Mouse (Mus musculus) neural tube, embryonic 11.5 days (tissue): Measurements from ENCODE around the gene Tmem151b. TPM values are rescaled to one million over a fixed set of nuclear protein-coding genes. Genes with fewer than 3 reads are reported as not detected.

ENCODE experiments used
- ATAC-seq: fragments of 200-750 bp; cut with Nextera tagmentation; 2 replicates; pipeline ENCODE4 v1.8.0; 2017; ENCODE audit warnings: moderate number of reproducible peaks, mild to moderate bottlenecking, moderate TSS enrichment, moderate library complexity; ENCODE audit not compliant: insufficient read depth, low FRiP score, low TSS enrichment
- DNase-seq: peaks from one replicate; pipeline ENCODE4 v3.0.0-alpha.2; 2015; ENCODE audit warnings: low spot score
- H3K27ac ChIP-seq: fragments of 300-500 bp; sonication (generic); 2 replicates; pipeline ENCODE4 v1.5.1; 2014; ENCODE audit warnings: low read depth, mild to moderate bottlenecking, low read length
- H3K27me3 ChIP-seq: fragments of 300-500 bp; sonication (generic); 2 replicates; pipeline ENCODE4 v1.6.1; 2014; ENCODE audit warnings: mild to moderate bottlenecking, low read length, mixed read lengths; ENCODE audit not compliant: control insufficient read depth, insufficient read depth
- H3K36me3 ChIP-seq: fragments of 300-500 bp; sonication (generic); 2 replicates; pipeline ENCODE4 v1.6.1; 2014; ENCODE audit warnings: mild to moderate bottlenecking, low read length, moderate library complexity, mixed read lengths; ENCODE audit not compliant: control insufficient read depth, insufficient read depth
- H3K4me1 ChIP-seq: fragments of 300-500 bp; sonication (generic); 2 replicates; pipeline ENCODE4 v1.6.1; 2014; ENCODE audit warnings: low read length, mixed read lengths; ENCODE audit not compliant: control insufficient read depth, insufficient read depth
- H3K4me2 ChIP-seq: fragments of 300-500 bp; sonication (generic); 2 replicates; pipeline ENCODE4 v1.6.1; 2014; ENCODE audit warnings: low read depth, mild to moderate bottlenecking, moderate library complexity
- H3K4me3 ChIP-seq: fragments of 300-500 bp; sonication (generic); 2 replicates; pipeline ENCODE4 v1.5.1; 2014; ENCODE audit warnings: low read depth, low read length
- H3K9ac ChIP-seq: fragments of 300-500 bp; sonication (generic); 2 replicates; pipeline ENCODE4 v1.6.1; 2014; ENCODE audit warnings: mild to moderate bottlenecking, low read length
- H3K9me3 ChIP-seq: fragments of 300-500 bp; sonication (generic); 2 replicates; pipeline ENCODE4 v1.6.1; 2016; ENCODE audit warnings: low read length; ENCODE audit not compliant: control insufficient read depth
- WGBS: fragments of 180-500 bp; shearing (Covaris S2); extraction: QIAGEN DNeasy Blood & Tissue Kit; methylation state at CpG from one replicate; pipeline ENCODE4 v1.1.7; 2014; 5-methylcytosine and 5-hydroxymethylcytosine counted together
- polyA plus RNA-seq: library from polyadenylated mRNA; unstranded; fragments of >200 nt; fragmentation: Nextera tagmentation; extraction: Ambion mirVana; gene quantifications from 2 replicates; pipeline ENCODE4 v1.2.1, GENCODE M21; 2014

The Tmem151b gene
- polyA plus RNA-seq, 1 experiment from 2014 or later: 6.2 TPM

DNA sequence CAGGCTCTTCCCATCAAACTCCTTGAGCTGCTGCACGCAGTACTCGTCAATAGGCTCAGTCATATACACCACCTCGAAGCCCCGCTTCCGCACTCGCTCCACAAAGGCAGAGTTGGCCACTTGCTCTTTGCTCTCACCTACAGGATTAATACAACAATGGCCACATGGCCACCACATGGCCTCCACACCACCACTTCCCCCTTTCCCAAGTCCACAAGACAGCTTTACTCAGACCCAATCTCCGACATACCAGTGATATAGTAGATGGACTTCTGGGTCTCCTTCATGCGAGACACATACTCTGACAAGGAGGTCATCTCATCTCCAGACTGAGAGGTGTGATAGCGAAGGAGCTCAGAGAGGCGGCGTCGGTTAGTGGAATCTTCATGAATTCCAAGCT lies 19.5 kb upstream of the Tmem151b start:
- peaks cover 6% of the 10 kb centered on the region for H3K4me1 ChIP-seq
- no peak overlapping the region for H3K4me2 ChIP-seq
- no peak overlapping the region for H3K4me3 ChIP-seq
- no peak for ATAC-seq
- WGBS: 86% methylated on average over 12 of the region's 12 CpGs
- DNase-seq: no peak
- no peaks in the 10 kb centered on the region for H3K27me3 ChIP-seq
- no peaks in the 10 kb centered on the region for H3K9me3 ChIP-seq
- peaks cover 35% of the 10 kb centered on the region for H3K36me3 ChIP-seq
- H3K9ac ChIP-seq: no peak overlapping the region
- H3K27ac ChIP-seq: no peak overlapping the region

GRCm38 (mm10) chr17:45567162-45567601 lies 17.7 kb upstream of the Tmem151b start:
- Histone ChIP-seq H3K4me1 (peaks cover 6% of the 10 kb centered on the region), H3K9me3 (no peaks in the 10 kb centered on the region), H3K27ac (0 out of 2 replicates have a peak overlapping the region, but pooled peaks have one; percentile 6), H3K4me3 (no peak overlapping the region), H3K4me2 (no peak overlapping the region), H3K9ac (no peak overlapping the region), H3K27me3 (no peaks in the 10 kb centered on the region), H3K36me3 (peaks cover 35% of the 10 kb centered on the region)
- WGBS: 24% methylated on average over 4 of the region's 4 CpGs
- ATAC-seq (0 out of 2 replicates have a peak, but pooled peaks have one; percentile 7), DNase-seq (no peak)

- 0 out of 2 replicates have a peak overlapping the region, but pooled peaks have one; percentile 6 for H3K27ac ChIP-seq
- no peaks in the 10 kb centered on the region for H3K27me3 ChIP-seq
- no peaks in the 10 kb centered on the region for H3K9me3 ChIP-seq
- WGBS: 71% methylated on average over 18 of the region's 18 CpGs
- no peak for ATAC-seq
- no peak overlapping the region for H3K4me3 ChIP-seq
- DNase-seq: no peak
- no peak overlapping the region for H3K4me2 ChIP-seq
- no peak overlapping the region for H3K9ac ChIP-seq
- peaks cover 35% of the 10 kb centered on the region for H3K36me3 ChIP-seq
- peaks cover 6% of the 10 kb centered on the region for H3K4me1 ChIP-seq
Observed at GRCm38 (mm10) chr17:45566360-45567161, 17.1 kb upstream of the Tmem151b start.

GRCm38 (mm10) chr17:45566031-45566359 lies 16.5 kb upstream of the Tmem151b start:
- Histone ChIP-seq H3K4me2 (no peak overlapping the region), H3K9ac (no peak overlapping the region), H3K4me3 (no peak overlapping the region), H3K27ac (no peak overlapping the region), H3K9me3 (no peaks in the 10 kb centered on the region), H3K27me3 (no peaks in the 10 kb centered on the region), H3K4me1 (peaks cover 6% of the 10 kb centered on the region), H3K36me3 (peaks cover 30% of the 10 kb centered on the region)
- WGBS: 80% methylated on average over 1 of the region's 1 CpGs
- ATAC-seq (no peak), DNase-seq (no peak)

- no peaks in the 10 kb centered on the region for H3K9me3 ChIP-seq
- peak overlapping the region; percentile 84 for H3K4me3 ChIP-seq
- H3K4me1 ChIP-seq: peaks cover 6% of the 10 kb centered on the region
- peak overlapping the region; percentile 96 for H3K4me2 ChIP-seq
- no peak overlapping the region for H3K27ac ChIP-seq
- peaks cover 27% of the 10 kb centered on the region for H3K36me3 ChIP-seq
- peak overlapping the region; percentile 84 for H3K9ac ChIP-seq
- no peaks in the 10 kb centered on the region for H3K27me3 ChIP-seq
- 96% methylated on average over 11 of the region's 11 CpGs for WGBS
- DNase-seq (no peak), ATAC-seq (no peak)
Observed at GRCm38 (mm10) chr17:45565103-45565502, 15.6 kb upstream of the Tmem151b start.

GRCm38 (mm10) chr17:45564531-45565084 lies 15.1 kb upstream of the Tmem151b start:
- Histone ChIP-seq H3K27me3 (no peaks in the 10 kb centered on the region), H3K9me3 (no peaks in the 10 kb centered on the region), H3K4me2 (peak overlapping the region; percentile 96), H3K4me3 (peak overlapping the region; percentile 84), H3K9ac (peak overlapping the region; percentile 84), H3K36me3 (peaks cover 22% of the 10 kb centered on the region), H3K27ac (peak overlapping the region; percentile 77), H3K4me1 (peaks cover 6% of the 10 kb centered on the region)
- DNase-seq: no peak
- 13% methylated on average over 18 of the region's 18 CpGs for WGBS
- ATAC-seq: peak; percentile 2; the same call in 1 of the 2 replicates

GRCm38 (mm10) chr17:45563655-45564530 lies 14.4 kb upstream of the Tmem151b start, which contains the start of gene Slc35b2:
Gene Slc35b2 (plus strand): TSS chr17:45563874.
- DNase-seq (peak; percentile 93), ATAC-seq (peak; percentile 78)
- H3K27ac ChIP-seq: peak within 1 kb of the TSS; percentile 77
- H3K4me1 ChIP-seq: peaks cover 6% of the 10 kb centered on the region
- peak within 1 kb of the TSS; percentile 84 for H3K9ac ChIP-seq
- no peaks in the 10 kb centered on the region for H3K9me3 ChIP-seq
- H3K4me2 ChIP-seq: peak within 1 kb of the TSS; percentile 96
- H3K4me3 ChIP-seq: peak within 1 kb of the TSS; percentile 84
- under 1% methylated on average over 56 of the region's 61 CpGs for WGBS
- peaks cover 16% of the 10 kb centered on the region for H3K36me3 ChIP-seq
- no peaks in the 10 kb centered on the region for H3K27me3 ChIP-seq

DNA sequence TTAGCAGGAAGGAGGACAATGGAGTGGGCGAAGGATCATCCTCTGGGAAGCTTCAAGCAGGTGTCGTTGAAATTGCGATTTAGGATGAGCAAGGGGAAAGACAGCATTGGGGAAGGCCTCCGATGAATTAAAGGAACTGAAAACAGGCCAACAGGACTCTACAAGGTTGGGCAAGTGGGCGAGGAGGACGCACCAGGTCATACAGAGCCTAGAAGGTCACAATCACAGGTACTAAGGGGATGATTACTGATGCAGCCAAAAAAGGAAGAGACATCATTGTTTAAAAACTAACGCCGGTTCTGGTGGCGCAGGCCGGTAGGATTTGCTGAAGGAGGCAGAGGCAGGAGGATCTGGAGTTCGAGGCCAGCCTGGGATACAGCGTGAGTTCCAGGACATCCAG lies 13.7 kb upstream of the Tmem151b start:
- H3K4me3 ChIP-seq: no peak overlapping the region
- peaks cover 6% of the 10 kb centered on the region for H3K4me1 ChIP-seq
- no peak overlapping the region for H3K27ac ChIP-seq
- WGBS: 82% methylated on average over 12 of the region's 12 CpGs
- H3K9me3 ChIP-seq: no peaks in the 10 kb centered on the region
- no peak for ATAC-seq
- no peak overlapping the region for H3K9ac ChIP-seq
- H3K36me3 ChIP-seq: peaks cover 10% of the 10 kb centered on the region
- H3K27me3 ChIP-seq: no peaks in the 10 kb centered on the region
- no peak overlapping the region for H3K4me2 ChIP-seq
- no peak for DNase-seq
